In the genomic region with DNA sequence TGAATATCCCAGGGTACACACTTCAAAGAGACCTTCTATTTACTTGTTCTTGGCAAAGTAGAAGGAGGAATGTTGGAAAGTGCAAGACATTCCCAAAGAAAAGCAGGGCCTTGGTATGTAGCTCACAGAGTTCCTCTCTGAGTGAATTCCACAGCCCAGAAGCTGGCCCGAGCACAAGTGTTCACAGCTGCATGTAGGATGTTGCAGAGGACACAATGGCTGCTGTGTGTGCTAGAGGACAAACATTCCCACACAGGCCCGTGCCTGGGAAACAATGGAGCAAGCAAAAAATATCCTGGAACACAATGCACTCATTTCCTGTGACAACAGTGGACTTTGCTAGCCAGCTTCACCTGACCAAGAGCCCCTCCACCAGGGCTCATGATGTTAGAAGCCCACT, we compare ENCODE assay signal across 9 mouse cellular contexts. TPM values are rescaled to one million over a fixed set of nuclear protein-coding genes. Genes with fewer than 3 reads are reported as not detected.
A peak's percentile ranks its signal among the peaks of the same experiment; 100 is the strongest.
DNase-seq lines count a peak whose midpoint lies in the region; TF ChIP-seq lines count a peak whose summit lies in the region.
"Had no signal": no experiment of that assay in that cellular context is flagged by ENCODE, and none has a peak within 500 bp of the region (broad histone marks: within the 10 kb centered on the region; RNA-seq: fewer than 3 reads in every experiment).

No protein-coding gene starts in this region.

- WGBS in thymus, adult 2 months, result 57% methylated on average over 2 of the region's 2 CpGs

- peak; percentile 20 for DNase-seq in cerebellum, adult 11-12 months
- no peak for DNase-seq in cerebellum, postnatal 4 days (ENCODE audit: low spot score in 2 of 2)
- peak; percentile 83 for DNase-seq in retina, postnatal 1 day
- DNase-seq in retina, embryonic 14.5 days (ENCODE audit: low spot score), result no peak
- peak; percentile 26 to 33 for DNase-seq in left cerebral cortex, adult 2 months (ENCODE audit: extremely low spot score in 1 of 2, low spot score in 2 of 2)
- peak; percentile 61 for DNase-seq in testis, postnatal 10 days (ENCODE audit: low spot score)
- no peak for DNase-seq in embryo, embryonic 10 days (ENCODE audit: low spot score)
- no peak for DNase-seq in thymus, adult 2 months

- no peaks in the 10 kb centered on the region for H3K36me3 ChIP-seq in thymus, adult 2 months (ENCODE audit: control insufficient read depth, insufficient read depth, low read length)

- no peak overlapping the region for H3K4me3 ChIP-seq in left cerebral cortex, adult 2 months
- no peak overlapping the region for H3K4me3 ChIP-seq in thymus, adult 2 months (ENCODE audit: control insufficient read depth, insufficient read depth, low read length)
- H3K4me3 ChIP-seq: megakaryocyte, embryonic 14.5 days had no signal

- TF ChIP-seq POLR2A in thymus, adult 2 months (IDR thresholded peaks at IDR 0.05; ENCODE audit: control insufficient read depth, extremely low read depth, insufficient read depth, low read length, poor library complexity), result no peak

- intact Hi-C loops in left cerebral cortex, adult 2 months (cut with DNase I), result no loop called here

- H3K27ac ChIP-seq in left cerebral cortex, adult 2 months, result peak overlapping the region; percentile 41; the same call in 1 of the 2 replicates
- H3K27ac ChIP-seq in thymus, adult 2 months (ENCODE audit: control insufficient read depth, insufficient read depth, low read length), result no peak overlapping the region

- no peaks in the 10 kb centered on the region for H3K4me1 ChIP-seq in thymus, adult 2 months (replicated peaks; ENCODE audit: control insufficient read depth, insufficient read depth, low read length)
- H3K4me1 ChIP-seq: megakaryocyte, embryonic 14.5 days had no signal

- no peak for TF ChIP-seq CTCF in left cerebral cortex, adult 2 months (IDR thresholded peaks at IDR 0.05)
- no peak for TF ChIP-seq CTCF in thymus, adult 2 months (IDR thresholded peaks at IDR 0.05; ENCODE audit: borderline replicate concordance, control insufficient read depth, extremely low read depth, insufficient read depth, low read length, poor library complexity)

- no peaks in the 10 kb centered on the region for H3K27me3 ChIP-seq in thymus, adult 2 months (ENCODE audit: control insufficient read depth, insufficient read depth, low read length)

RNA-seq across cellular contexts. Expression of gene Arhgap21, which starts 59.9 kb away (rescaled TPM):
- 100 to 1,000 TPM; 299 to 304 TPM for total RNA-seq in left cerebral cortex, adult 2 months (2021)
- 4.8 and 5.3 TPM in 2 replicates for polyA plus RNA-seq in thymus, adult 2 months (2012; rRNA removed)

Comparison
In these comparisons a context has a peak if more than half of its experiments do, and no peak if none do; other contexts are left out.
1. DNase-seq: peak in cerebellum, adult 11-12 months (single experiment), retina, postnatal 1 day (single experiment), left cerebral cortex, adult 2 months (2 of 2) and testis, postnatal 10 days (single experiment); none in cerebellum, postnatal 4 days (0 of 2), retina, embryonic 14.5 days (single experiment), embryo, embryonic 10 days (single experiment) and thymus, adult 2 months (single experiment).